Comparison of ENCODE assay signal across 8 mouse cellular contexts in genomic region chr1:165707640-165708322, GRCm38 (mm10). TPM values are rescaled to one million over a fixed set of nuclear protein-coding genes. Genes with fewer than 3 reads are reported as not detected.
DNase-seq lines count a peak whose midpoint lies in the region; ATAC-seq and TF ChIP-seq lines count a peak whose summit lies in the region.

No protein-coding gene starts in this region.

- no peaks in the 10 kb centered on the region for H3K9me3 ChIP-seq in erythroblast, embryonic 14.5 days (ENCODE audit: control insufficient read depth, low read length)
- H3K9me3 ChIP-seq in lung, postnatal 0 days (ENCODE audit: low read length): no peaks in the 10 kb centered on the region

- peak; percentile 76 for DNase-seq in embryo, embryonic 10.5 days (ENCODE audit: low spot score)
- peak; percentile 86 to 90 for DNase-seq in heart, adult 9 months (ENCODE audit: low spot score in 2 of 2)
- DNase-seq in kidney, adult 8-10 months: peak; percentile 46 to 55
- peak; percentile 85 for DNase-seq in lung, postnatal 0 days (ENCODE audit: low spot score)
- DNase-seq in ovary, postnatal 10 days (ENCODE audit: low spot score): peak; percentile 49
- DNase-seq in yolk sac, embryonic 10.5 days (ENCODE audit: low spot score): peak; percentile 60

- peaks cover 23% of the 10 kb centered on the region for H3K4me1 ChIP-seq in erythroblast, embryonic 14.5 days (ENCODE audit: control insufficient read depth)
- peaks cover 2% of the 10 kb centered on the region; the same call in 1 of the 2 replicates for H3K4me1 ChIP-seq in lung, postnatal 0 days (ENCODE audit: insufficient read depth, low read depth, low read length)

- TF ChIP-seq EP300 in lung, postnatal 0 days (IDR thresholded peaks at IDR 0.05): no peak

- peaks cover 54% of the 10 kb centered on the region for H3K27me3 ChIP-seq in erythroblast, embryonic 14.5 days (ENCODE audit: control insufficient read depth)
- no peaks in the 10 kb centered on the region for H3K27me3 ChIP-seq in lung, postnatal 0 days (replicated peaks; ENCODE audit: insufficient read depth, low read length)

- peak overlapping the region; percentile 52 for H3K4me3 ChIP-seq in erythroblast, embryonic 14.5 days (replicated peaks)
- H3K4me3 ChIP-seq in lung, postnatal 0 days (ENCODE audit: low read depth, low read length): peak overlapping the region; percentile 66

- peak overlapping the region; percentile 91 for H3K4me2 ChIP-seq in lung, postnatal 0 days (replicated peaks; ENCODE audit: low read depth, low read length)

- H3K36me3 ChIP-seq in erythroblast, embryonic 14.5 days (ENCODE audit: control insufficient read depth): no peaks in the 10 kb centered on the region
- no peaks in the 10 kb centered on the region for H3K36me3 ChIP-seq in lung, postnatal 0 days (ENCODE audit: insufficient read depth, low read length)

- peak; percentile 14; the same call in 1 of the 2 replicates for TF ChIP-seq CTCF in lung, postnatal 0 days (IDR thresholded peaks at IDR 0.05)

- no peak for ATAC-seq in erythroblast, adult 5-6 weeks (replicated peaks; ENCODE audit: low FRiP score, poor library complexity, severe bottlenecking)
- peak; percentile 88 for ATAC-seq in lung, postnatal 0 days

- H3K9ac ChIP-seq in lung, postnatal 0 days (replicated peaks; ENCODE audit: low read depth): peak overlapping the region; percentile 76

- WGBS in lung, postnatal 0 days: under 1% methylated on average over 39 of the region's 47 CpGs

- peak overlapping the region; percentile 86 for H3K27ac ChIP-seq in lung, postnatal 0 days (ENCODE audit: low read length)

RNA-seq across cellular contexts. Expression of gene Rcsd1, which starts 1.8 kb away (rescaled TPM):
- 0.11 and 0.19 TPM in 2 replicates for polyA plus RNA-seq in erythroblast, embryonic 14.5 days (2012)
- total RNA-seq in erythroblast, adult 5-6 weeks (2015; ENCODE audit: low replicate concordance): 20.0 and 25.5 TPM in 2 replicates
- 27.2 and 29.6 TPM in 2 replicates for total RNA-seq in erythroblast, adult 5-6 weeks (2017; ENCODE audit: low replicate concordance)
- polyA plus RNA-seq in lung, postnatal 0 days (2015; fragmentation: Nextera tagmentation; extraction: Ambion mirVana): 49.6 and 54.4 TPM in 2 replicates

RNA-seq across cellular contexts. Expression of gene Creg1, which starts 55.8 kb away (rescaled TPM):
- 49.2 and 54.6 TPM in 2 replicates for polyA plus RNA-seq in erythroblast, embryonic 14.5 days (2012)
- 921 and 924 TPM in 2 replicates for total RNA-seq in erythroblast, adult 5-6 weeks (2015; ENCODE audit: low replicate concordance)
- total RNA-seq in erythroblast, adult 5-6 weeks (2017; ENCODE audit: low replicate concordance): 849 and 890 TPM in 2 replicates
- 123 and 148 TPM in 2 replicates for polyA plus RNA-seq in lung, postnatal 0 days (2015; fragmentation: Nextera tagmentation; extraction: Ambion mirVana)

Comparison
In these comparisons a context has a peak if more than half of its experiments do, and no peak if none do; other contexts are left out.
1. RNA of gene Rcsd1, which starts 1.8 kb away (polyA plus RNA-seq): 49.6 to 54.4 TPM in lung, postnatal 0 days; 0.11 to 0.19 TPM in erythroblast, embryonic 14.5 days; every median in the first group is over 10 times any median in the second.
2. Peak in every context shown above with its lines, with median percentiles within 50 percentile points of each other: DNase-seq.